Mouse (Mus musculus) midbrain, embryonic 11.5 days (tissue): ENCODE results near the gene Myl3. TPM values are rescaled to one million over a fixed set of nuclear protein-coding genes. Genes with fewer than 3 reads are reported as not detected.
A peak's percentile ranks its signal among the peaks of the same experiment; 100 is the strongest.

Source experiments
- ATAC-seq: fragments of 200-750 bp; cut with Nextera tagmentation; 2 replicates; pipeline ENCODE4 v1.8.0; 2017; ENCODE audit warnings: moderate TSS enrichment, moderate library complexity; ENCODE audit not compliant: low FRiP score
- DNase-seq: peaks from one replicate; pipeline ENCODE4 v3.0.0; 2015; ENCODE audit warnings: low spot score; ENCODE audit errors: missing footprints
- H3K27ac ChIP-seq: fragments of 300-500 bp; sonication (generic); 2 replicates; pipeline ENCODE4 v1.5.1; 2014; ENCODE audit warnings: low read depth, low read length
- H3K27me3 ChIP-seq: fragments of 300-500 bp; sonication (generic); 2 replicates; pipeline ENCODE4 v1.6.1; 2014; ENCODE audit warnings: mild to moderate bottlenecking, low read length, moderate library complexity, mixed read lengths; ENCODE audit not compliant: control insufficient read depth, insufficient read depth
- H3K36me3 ChIP-seq: fragments of 300-500 bp; sonication (generic); 2 replicates; pipeline ENCODE4 v1.6.1; 2014; ENCODE audit warnings: mild to moderate bottlenecking, low read length, moderate library complexity, mixed read lengths; ENCODE audit not compliant: control insufficient read depth, insufficient read depth
- H3K4me1 ChIP-seq: fragments of 300-500 bp; sonication (generic); 2 replicates; pipeline ENCODE4 v1.6.1; 2014; ENCODE audit warnings: low read length; ENCODE audit not compliant: control insufficient read depth, insufficient read depth
- H3K4me2 ChIP-seq: fragments of 300-500 bp; sonication (generic); 2 replicates; pipeline ENCODE4 v1.6.1; 2014; ENCODE audit warnings: mild to moderate bottlenecking, moderate library complexity
- H3K4me3 ChIP-seq: fragments of 300-500 bp; sonication (generic); 2 replicates; pipeline ENCODE4 v1.5.1; 2014; ENCODE audit warnings: low read depth, low read length
- H3K9ac ChIP-seq: fragments of 300-500 bp; sonication (generic); 2 replicates; pipeline ENCODE4 v1.6.1; 2014; ENCODE audit warnings: low read length
- H3K9me3 ChIP-seq: fragments of 300-500 bp; sonication (generic); 2 replicates; pipeline ENCODE4 v1.6.1; 2016; ENCODE audit warnings: low read length; ENCODE audit not compliant: control insufficient read depth
- WGBS: fragments of 180-500 bp; shearing (Covaris S2); extraction: QIAGEN DNeasy Blood & Tissue Kit; methylation state at CpG from one replicate; pipeline ENCODE4 v1.1.7; 2014; 5-methylcytosine and 5-hydroxymethylcytosine counted together
- polyA plus RNA-seq: library from polyadenylated mRNA; unstranded; fragments of >200 nt; fragmentation: Nextera tagmentation; extraction: Ambion mirVana; gene quantifications from 2 replicates; pipeline ENCODE4 v1.2.1, GENCODE M21; 2014

Gene Myl3
- polyA plus RNA-seq, 1 experiment from 2014 or later: 0.63 TPM

DNA sequence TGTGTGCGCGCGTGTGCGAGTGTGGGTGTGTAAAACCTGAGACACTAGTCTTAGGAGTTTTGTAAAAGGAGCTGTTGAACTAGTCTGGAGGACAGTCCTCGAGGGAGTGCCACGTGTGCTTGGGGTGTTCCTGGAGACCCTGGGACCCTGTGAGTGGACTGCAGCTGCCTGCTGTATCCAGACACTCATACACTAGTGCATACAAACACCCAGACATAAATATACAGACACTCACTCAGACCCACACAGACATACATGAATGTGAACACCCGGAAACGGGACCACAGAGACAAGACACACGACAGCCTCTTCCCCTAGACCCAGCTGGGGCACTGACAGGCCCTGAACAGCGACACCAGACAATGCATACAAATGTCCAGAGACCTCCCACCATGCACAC, 21.1 kb downstream of the Myl3 start:
- WGBS: 82% methylated on average over 10 of the region's 10 CpGs
- Histone ChIP-seq H3K4me3 (no peak overlapping the region), H3K4me2 (no peak overlapping the region), H3K9me3 (no peaks in the 10 kb centered on the region), H3K4me1 (no peaks in the 10 kb centered on the region), H3K9ac (no peak overlapping the region), H3K27ac (no peak overlapping the region), H3K27me3 (no peaks in the 10 kb centered on the region), H3K36me3 (no peaks in the 10 kb centered on the region)
- DNase-seq (peak; percentile 47), ATAC-seq (no peak)

DNA sequence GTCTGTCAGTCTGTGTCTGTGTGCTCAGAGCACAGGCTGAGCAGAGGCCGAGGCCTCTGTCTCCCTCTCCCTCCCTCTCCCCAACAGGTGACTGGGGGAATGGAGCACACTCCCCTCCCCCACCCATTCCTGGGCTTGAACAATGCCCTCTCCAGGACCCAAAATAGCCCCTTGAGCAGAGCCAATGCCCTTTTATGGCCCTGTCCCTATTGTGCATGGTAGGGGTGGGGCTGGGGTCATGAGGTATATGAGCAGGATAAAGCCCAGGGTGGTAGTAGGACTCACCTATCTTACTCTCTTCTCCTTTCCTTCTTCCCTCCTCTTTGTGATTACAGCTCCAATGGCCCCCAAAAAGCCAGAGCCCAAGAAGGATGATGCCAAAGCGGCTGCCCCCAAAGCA, 21.7 kb downstream of the Myl3 start:
- Histone ChIP-seq H3K4me3 (no peak overlapping the region), H3K9me3 (no peaks in the 10 kb centered on the region), H3K27ac (no peak overlapping the region), H3K4me2 (no peak overlapping the region), H3K27me3 (no peaks in the 10 kb centered on the region), H3K9ac (no peak overlapping the region), H3K36me3 (no peaks in the 10 kb centered on the region), H3K4me1 (no peaks in the 10 kb centered on the region)
- DNase-seq: no peak
- WGBS: 58% methylated on average over 2 of the region's 2 CpGs
- no peak for ATAC-seq

DNA sequence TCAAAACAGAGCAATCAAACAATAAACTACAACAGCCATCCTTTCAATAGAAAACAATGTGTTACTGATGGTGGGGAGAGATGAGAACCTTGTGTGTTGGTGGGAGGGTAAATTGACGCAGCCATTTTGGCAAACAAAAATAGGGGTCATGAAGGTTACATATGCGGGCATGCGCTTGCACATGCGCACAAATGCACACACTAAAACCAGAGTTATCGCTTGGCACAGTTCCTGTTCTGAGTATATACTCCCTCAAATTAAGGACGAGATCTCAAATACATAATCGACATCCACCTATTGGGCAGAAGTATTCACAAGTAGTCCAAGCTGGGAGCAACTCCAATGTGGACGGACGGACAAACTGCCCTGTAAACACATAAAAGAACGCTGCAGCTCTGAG, 30.7 kb downstream of the Myl3 start:
- Histone ChIP-seq H3K4me1 (no peaks in the 10 kb centered on the region), H3K36me3 (no peaks in the 10 kb centered on the region), H3K4me3 (no peak overlapping the region), H3K9me3 (no peaks in the 10 kb centered on the region), H3K4me2 (no peak overlapping the region), H3K9ac (no peak overlapping the region), H3K27ac (no peak overlapping the region), H3K27me3 (no peaks in the 10 kb centered on the region)
- DNase-seq: no peak
- ATAC-seq: no peak
- WGBS: 95% methylated on average over 10 of the region's 10 CpGs

- no peak overlapping the region for H3K9ac ChIP-seq
- H3K27me3 ChIP-seq: no peaks in the 10 kb centered on the region
- no peaks in the 10 kb centered on the region for H3K36me3 ChIP-seq
- H3K4me2 ChIP-seq: no peak overlapping the region
- H3K4me1 ChIP-seq: no peaks in the 10 kb centered on the region
- ATAC-seq (no peak), DNase-seq (no peak)
- H3K4me3 ChIP-seq: no peak overlapping the region
- H3K27ac ChIP-seq: no peak overlapping the region
- H3K9me3 ChIP-seq: no peaks in the 10 kb centered on the region
- 77% methylated on average over 15 of the region's 15 CpGs for WGBS
Measured at GRCm38 (mm10) chr9:110774403-110775268, 33.0 kb downstream of the Myl3 start.

GRCm38 (mm10) chr9:110775269-110776022, 33.8 kb downstream of the Myl3 start:
- Histone ChIP-seq H3K9ac (no peak overlapping the region), H3K36me3 (no peaks in the 10 kb centered on the region), H3K4me1 (no peaks in the 10 kb centered on the region), H3K4me2 (no peak overlapping the region), H3K27ac (no peak overlapping the region), H3K27me3 (no peaks in the 10 kb centered on the region), H3K4me3 (no peak overlapping the region), H3K9me3 (no peaks in the 10 kb centered on the region)
- ATAC-seq: no peak
- 85% methylated on average over 10 of the region's 10 CpGs for WGBS
- DNase-seq: no peak

GRCm38 (mm10) chr9:110778100-110778499, 36.4 kb downstream of the Myl3 start:
- no peak overlapping the region for H3K4me3 ChIP-seq
- H3K4me1 ChIP-seq: peaks cover 5% of the 10 kb centered on the region
- no peak overlapping the region for H3K4me2 ChIP-seq
- ATAC-seq (no peak), DNase-seq (no peak)
- no peak overlapping the region for H3K27ac ChIP-seq
- WGBS: 100% methylated on average over 1 of the region's 1 CpGs
- no peaks in the 10 kb centered on the region for H3K27me3 ChIP-seq
- no peak overlapping the region for H3K9ac ChIP-seq
- H3K9me3 ChIP-seq: no peaks in the 10 kb centered on the region
- no peaks in the 10 kb centered on the region for H3K36me3 ChIP-seq

- no peaks in the 10 kb centered on the region for H3K36me3 ChIP-seq
- WGBS: 83% methylated on average over 7 of the region's 7 CpGs
Measured at GRCm38 (mm10) chr9:110778559-110778958, 36.9 kb downstream of the Myl3 start.

GRCm38 (mm10) chr9:110779242-110779913, 37.7 kb downstream of the Myl3 start:
- DNase-seq (no peak), ATAC-seq (no peak)
- Histone ChIP-seq H3K4me1 (peaks cover 5% of the 10 kb centered on the region), H3K36me3 (no peaks in the 10 kb centered on the region), H3K4me2 (no peak overlapping the region), H3K27ac (no peak overlapping the region), H3K9ac (no peak overlapping the region), H3K9me3 (no peaks in the 10 kb centered on the region), H3K4me3 (no peak overlapping the region), H3K27me3 (no peaks in the 10 kb centered on the region)
- 55% methylated on average over 5 of the region's 5 CpGs for WGBS

More at GRCm38 (mm10) chr9:110778559-110778958, 36.9 kb downstream of the Myl3 start:
- Histone ChIP-seq H3K27me3 (no peaks in the 10 kb centered on the region), H3K9ac (no peak overlapping the region), H3K4me3 (no peak overlapping the region), H3K4me1 (peaks cover 5% of the 10 kb centered on the region), H3K4me2 (no peak overlapping the region), H3K27ac (no peak overlapping the region), H3K9me3 (no peaks in the 10 kb centered on the region)
- DNase-seq (no peak), ATAC-seq (no peak)
